Comparison of ENCODE assay signal across 15 mouse cellular contexts in genomic region chr8:49998281-49999037, GRCm38 (mm10).
DNase-seq lines count a peak whose midpoint lies in the region; ATAC-seq lines count a peak whose summit lies in the region.
"Had no signal": no experiment of that assay in that cellular context is flagged by ENCODE, and none has a peak within 500 bp of the region (broad histone marks: within the 10 kb centered on the region; RNA-seq: fewer than 3 reads in every experiment).

No protein-coding gene starts in this region.

- no peaks in the 10 kb centered on the region for H3K4me1 ChIP-seq in hindbrain, embryonic 11.5 days (replicated peaks; ENCODE audit: control insufficient read depth, insufficient read depth, low read length)
- H3K4me1 ChIP-seq in hindbrain, embryonic 10.5 days (replicated peaks) = 0 out of 2 replicates have a peak, but pooled peaks cover 5% of the 10 kb centered on the region
- no peaks in the 10 kb centered on the region for H3K4me1 ChIP-seq in hindbrain, embryonic 13.5 days (replicated peaks)
- no peaks in the 10 kb centered on the region; the same call in 1 of the 2 replicates for H3K4me1 ChIP-seq in neural tube, embryonic 13.5 days (replicated peaks)
- H3K4me1 ChIP-seq: limb, embryonic 12.5 days had no signal

- no peaks in the 10 kb centered on the region for H3K36me3 ChIP-seq in hindbrain, embryonic 11.5 days (ENCODE audit: control insufficient read depth, insufficient read depth, low read length)
- H3K36me3 ChIP-seq in hindbrain, embryonic 10.5 days = no peaks in the 10 kb centered on the region
- H3K36me3 ChIP-seq in hindbrain, embryonic 13.5 days = no peaks in the 10 kb centered on the region
- H3K36me3 ChIP-seq in neural tube, embryonic 13.5 days = no peaks in the 10 kb centered on the region
- H3K36me3 ChIP-seq: limb, embryonic 12.5 days had no signal

- WGBS in hindbrain, embryonic 11.5 days = 45% methylated on average over 8 of the region's 8 CpGs
- 38% methylated on average over 8 of the region's 8 CpGs for WGBS in hindbrain, embryonic 10.5 days
- 29% methylated on average over 8 of the region's 8 CpGs for WGBS in hindbrain, embryonic 13.5 days
- 29% methylated on average over 8 of the region's 8 CpGs for WGBS in neural tube, embryonic 13.5 days

- H3K27me3 ChIP-seq in hindbrain, embryonic 11.5 days (ENCODE audit: control insufficient read depth, insufficient read depth, low read length) = no peaks in the 10 kb centered on the region
- no peaks in the 10 kb centered on the region for H3K27me3 ChIP-seq in hindbrain, embryonic 10.5 days (ENCODE audit: insufficient read depth, poor library complexity, severe bottlenecking)
- H3K27me3 ChIP-seq in hindbrain, embryonic 13.5 days = no peaks in the 10 kb centered on the region
- no peaks in the 10 kb centered on the region for H3K27me3 ChIP-seq in neural tube, embryonic 13.5 days
- H3K27me3 ChIP-seq: limb, embryonic 12.5 days had no signal

- no peak overlapping the region for H3K4me3 ChIP-seq in hindbrain, embryonic 11.5 days (ENCODE audit: low read depth, low read length)
- no peak overlapping the region for H3K4me3 ChIP-seq in hindbrain, embryonic 10.5 days
- no peak overlapping the region for H3K4me3 ChIP-seq in hindbrain, embryonic 13.5 days
- no peak overlapping the region for H3K4me3 ChIP-seq in neural tube, embryonic 13.5 days
- H3K4me3 ChIP-seq: limb, embryonic 12.5 days had no signal

- DNase-seq in hindbrain, embryonic 11.5 days (ENCODE audit: low spot score) = peak; percentile 11
- DNase-seq in hindbrain, embryonic 10.5 days (ENCODE audit: low spot score) = no peak
- DNase-seq in embryo, embryonic 10 days (ENCODE audit: low spot score) = peak; percentile 40
- DNase-seq in ovary, postnatal 10 days (ENCODE audit: low spot score) = no peak
- no peak for DNase-seq in natural killer cell, adult 2 months (ENCODE audit: low spot score in 2 of 2)
- no peak for DNase-seq in frontal cortex, postnatal 36 days (ENCODE audit: low spot score in 2 of 2)
- DNase-seq: heart, adult 11 months; heart, postnatal 14 days; kidney, adult 9 months; layer of hippocampus, adult 9-11 months; lung, adult 2 months; thymus, postnatal 14 days had no signal

- H3K9ac ChIP-seq in hindbrain, embryonic 11.5 days (ENCODE audit: low read depth, low read length) = no peak overlapping the region
- H3K9ac ChIP-seq in hindbrain, embryonic 13.5 days = no peak overlapping the region
- H3K9ac ChIP-seq in neural tube, embryonic 13.5 days = no peak overlapping the region
- H3K9ac ChIP-seq: limb, embryonic 12.5 days had no signal

- ATAC-seq in hindbrain, embryonic 11.5 days (ENCODE audit: low FRiP score) = no peak
- ATAC-seq in hindbrain, embryonic 13.5 days (ENCODE audit: low FRiP score) = 0 out of 2 replicates have a peak, but pooled peaks have one; percentile 46
- ATAC-seq in neural tube, embryonic 13.5 days (ENCODE audit: low read depth) = peak; percentile 76; the same call in 1 of the 2 replicates

- H3K27ac ChIP-seq in hindbrain, embryonic 11.5 days (ENCODE audit: low read depth, low read length) = no peak overlapping the region
- H3K27ac ChIP-seq in hindbrain, embryonic 10.5 days = no peak overlapping the region
- H3K27ac ChIP-seq in hindbrain, embryonic 13.5 days = no peak overlapping the region
- peak overlapping the region; percentile 49 for H3K27ac ChIP-seq in neural tube, embryonic 13.5 days (replicated peaks)
- H3K27ac ChIP-seq: limb, embryonic 12.5 days had no signal

- no peaks in the 10 kb centered on the region for H3K9me3 ChIP-seq in hindbrain, embryonic 11.5 days (ENCODE audit: control insufficient read depth, low read length)
- no peaks in the 10 kb centered on the region for H3K9me3 ChIP-seq in hindbrain, embryonic 10.5 days
- H3K9me3 ChIP-seq in hindbrain, embryonic 13.5 days = no peaks in the 10 kb centered on the region
- no peaks in the 10 kb centered on the region for H3K9me3 ChIP-seq in neural tube, embryonic 13.5 days
- H3K9me3 ChIP-seq: limb, embryonic 12.5 days had no signal

- no peak overlapping the region for H3K4me2 ChIP-seq in hindbrain, embryonic 11.5 days (replicated peaks; ENCODE audit: low read depth, low read length)
- no peak overlapping the region for H3K4me2 ChIP-seq in hindbrain, embryonic 13.5 days
- H3K4me2 ChIP-seq in neural tube, embryonic 13.5 days = no peak overlapping the region
- H3K4me2 ChIP-seq: limb, embryonic 12.5 days had no signal

Comparison
In these comparisons a context has a peak if more than half of its experiments do, and no peak if none do; other contexts are left out.
1. DNase-seq: peak in hindbrain, embryonic 11.5 days (single experiment) and embryo, embryonic 10 days (single experiment); none in hindbrain, embryonic 10.5 days (single experiment), ovary, postnatal 10 days (single experiment), natural killer cell, adult 2 months (0 of 2) and frontal cortex, postnatal 36 days (0 of 2).